Mouse (Mus musculus) cortical plate, adult 2 months (tissue): ENCODE measurements around the gene Tgoln1.

ENCODE experiments used
- CTCF ChIP-seq: fragments of 200-500 bp; IDR thresholded peaks from 2 replicates; pipeline ENCODE4 v1.5.1; 2011; ENCODE audit warnings: mild to moderate bottlenecking, control low read depth, low read length; ENCODE audit not compliant: insufficient read depth; ENCODE audit errors: extremely low read depth
- POLR2A ChIP-seq: fragments of 200-500 bp; IDR thresholded peaks from 2 replicates; pipeline ENCODE4 v1.6.1; 2011; ENCODE audit warnings: mild to moderate bottlenecking, low read length, control low read depth; ENCODE audit not compliant: insufficient read depth; ENCODE audit errors: extremely low read depth

DNA sequence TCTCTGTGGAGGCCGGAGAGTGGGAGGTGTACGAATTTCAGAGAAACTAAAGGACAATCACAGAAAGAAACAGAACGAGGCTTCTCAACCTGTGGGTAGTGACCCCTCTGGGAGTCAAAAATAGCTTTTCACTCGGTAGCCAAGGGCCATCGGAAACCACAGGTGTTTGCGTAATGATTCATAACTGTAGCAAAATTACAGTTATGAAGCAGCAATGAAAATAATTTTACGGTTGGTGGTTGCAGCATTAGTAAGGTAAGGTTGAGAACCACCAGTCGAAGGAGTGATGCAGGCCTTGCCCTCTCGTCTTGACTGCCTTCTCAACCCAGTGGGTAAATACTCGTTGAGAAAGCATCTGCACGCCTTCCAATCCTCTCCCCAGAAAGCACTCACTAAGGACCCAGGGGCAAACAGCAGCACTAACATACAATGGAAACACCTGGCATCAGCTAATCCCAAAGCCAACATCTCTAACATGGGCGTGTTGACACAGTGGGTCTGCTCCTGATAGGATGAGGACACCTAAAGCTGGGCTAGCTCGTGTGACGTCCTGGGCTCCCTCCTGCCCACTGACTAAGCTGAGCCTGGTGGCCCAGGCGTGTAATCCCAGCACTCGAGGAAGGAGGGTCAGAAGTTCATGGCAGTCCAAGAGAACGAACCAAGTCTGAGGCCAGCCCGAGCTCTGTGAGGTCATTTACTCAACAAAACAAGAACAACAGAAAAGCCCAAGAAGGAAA lies 24.6 kb upstream of the Tgoln1 start:
- no peak for TF ChIP-seq POLR2A
- no peak for TF ChIP-seq CTCF
